Mouse (Mus musculus): ENCODE measurements around the gene Rtn4rl1. TPM values are rescaled to one million over a fixed set of nuclear protein-coding genes. Genes with fewer than 3 reads are reported as not detected.
"Not testable (repeated sequence)": the region's sequence is repeated elsewhere in the genome, so short reads cannot be mapped to it uniquely, and the experiment has no call there.

Rtn4rl1 gene
- total RNA-seq, 2 experiments from 2014 or later = 89.0 to 99.0 TPM

GRCm38 (mm10) chr11:75275035-75275434 lies 81.5 kb downstream of the Rtn4rl1 start:
- intact Hi-C loops (cut with DNase I) = no loop called here
- DNase-seq (ENCODE audit: extremely low spot score in 1 of 2, low spot score in 2 of 2) = no peak

GRCm38 (mm10) chr11:75278115-75278514 lies 84.5 kb downstream of the Rtn4rl1 start:
- no peak for DNase-seq (ENCODE audit: extremely low spot score in 1 of 2, low spot score in 2 of 2)
- intact Hi-C loops (cut with DNase I) = no loop called here
- TF ChIP-seq CTCF (IDR thresholded peaks at IDR 0.05) = no peak
- no peak overlapping the region for H3K4me3 ChIP-seq
- H3K27ac ChIP-seq = no peak overlapping the region

More at GRCm38 (mm10) chr11:75275035-75275434, 81.5 kb downstream of the Rtn4rl1 start:
- H3K4me3 ChIP-seq = no peak overlapping the region
- H3K27ac ChIP-seq = no peak overlapping the region; the same call in 1 of the 2 replicates
- no peak for TF ChIP-seq CTCF (IDR thresholded peaks at IDR 0.05)

GRCm38 (mm10) chr11:75279013-75279341 lies 85.4 kb downstream of the Rtn4rl1 start:
- no peak overlapping the region for H3K4me3 ChIP-seq
- intact Hi-C loops (cut with DNase I) = no loop called here
- no peak for TF ChIP-seq CTCF (IDR thresholded peaks at IDR 0.05)
- DNase-seq (ENCODE audit: extremely low spot score in 1 of 2, low spot score in 2 of 2) = no peak
- no peak overlapping the region for H3K27ac ChIP-seq

GRCm38 (mm10) chr11:75279342-75280065 lies 85.9 kb downstream of the Rtn4rl1 start:
- peak overlapping the region; percentile 21; the same call in 1 of the 2 replicates for H3K27ac ChIP-seq
- intact Hi-C loops (cut with DNase I) = no loop called here
- no peak for TF ChIP-seq CTCF (IDR thresholded peaks at IDR 0.05)
- no peak for DNase-seq (ENCODE audit: extremely low spot score in 1 of 2, low spot score in 2 of 2)
- H3K4me3 ChIP-seq = no peak overlapping the region

- TF ChIP-seq CTCF (IDR thresholded peaks at IDR 0.05) = no peak
- H3K27ac ChIP-seq = peak overlapping the region; percentile 64; the same call in 1 of the 2 replicates
- no peak overlapping the region for H3K4me3 ChIP-seq
- intact Hi-C loops (cut with DNase I) = no loop called here
- peak in 1 of 2 experiments; percentile 11 for DNase-seq (ENCODE audit: extremely low spot score in 1 of 2, low spot score in 2 of 2)
Observed at GRCm38 (mm10) chr11:75280066-75280410, 86.5 kb downstream of the Rtn4rl1 start.

GRCm38 (mm10) chr11:75280435-75281001 lies 86.9 kb downstream of the Rtn4rl1 start:
- DNase-seq (ENCODE audit: extremely low spot score in 1 of 2, low spot score in 2 of 2) = no peak
- no peak for TF ChIP-seq CTCF (IDR thresholded peaks at IDR 0.05)
- Histone ChIP-seq H3K4me3 (no peak overlapping the region), H3K27ac (peak overlapping the region; percentile 64; the same call in 1 of the 2 replicates)
- intact Hi-C loops (cut with DNase I) = no loop called here

- peak in 1 of 2 experiments; percentile 26 for DNase-seq (ENCODE audit: extremely low spot score in 1 of 2, low spot score in 2 of 2)
- no peak; the same call in 1 of the 2 replicates for TF ChIP-seq CTCF (IDR thresholded peaks at IDR 0.05)
- intact Hi-C loops (cut with DNase I) = no loop called here
- peak overlapping the region; percentile 58 for H3K27ac ChIP-seq
- peak overlapping the region; percentile 17; the same call in 1 of the 2 replicates for H3K4me3 ChIP-seq
Observed at GRCm38 (mm10) chr11:75281380-75282256, 88.0 kb downstream of the Rtn4rl1 start.

- no peak overlapping the region for H3K27ac ChIP-seq
- DNase-seq (ENCODE audit: extremely low spot score in 1 of 2, low spot score in 2 of 2) = no peak
- no peak for TF ChIP-seq CTCF (IDR thresholded peaks at IDR 0.05)
- intact Hi-C loops (cut with DNase I) = no loop called here
- peak overlapping the region; percentile 17; the same call in 1 of the 2 replicates for H3K4me3 ChIP-seq
Observed at GRCm38 (mm10) chr11:75282496-75283120, 89.0 kb downstream of the Rtn4rl1 start.

- DNase-seq (ENCODE audit: extremely low spot score in 1 of 2, low spot score in 2 of 2); H3K27ac ChIP-seq; H3K4me3 ChIP-seq; intact Hi-C loops (cut with DNase I): not testable (repeated sequence)
Observed at GRCm38 (mm10) chr11:75283784-75284183, 90.2 kb downstream of the Rtn4rl1 start.

GRCm38 (mm10) chr11:75285893-75286467 lies 92.4 kb downstream of the Rtn4rl1 start:
- no peak for TF ChIP-seq CTCF (IDR thresholded peaks at IDR 0.05)
- intact Hi-C loops (cut with DNase I) = no loop called here
- Histone ChIP-seq H3K4me3 (no peak overlapping the region), H3K27ac (no peak overlapping the region)
- DNase-seq (ENCODE audit: extremely low spot score in 1 of 2, low spot score in 2 of 2) = no peak

- no peak for TF ChIP-seq CTCF (IDR thresholded peaks at IDR 0.05)
- Histone ChIP-seq H3K27ac (no peak overlapping the region), H3K4me3 (no peak overlapping the region)
- DNase-seq (ENCODE audit: extremely low spot score in 1 of 2, low spot score in 2 of 2) = no peak
- intact Hi-C loops (cut with DNase I) = no loop called here
Observed at GRCm38 (mm10) chr11:75286868-75287267, 93.3 kb downstream of the Rtn4rl1 start.

Measured in left cerebral cortex, adult 2 months (tissue).